Mouse (Mus musculus) thymus, adult 2 months (tissue): ENCODE results near the gene Csnk1e. TPM values are rescaled to one million over a fixed set of nuclear protein-coding genes. Genes with fewer than 3 reads are reported as not detected.

ENCODE experiments used
- DNase-seq: peaks from one replicate; pipeline ENCODE4 v3.0.0; 2021
- H3K27ac ChIP-seq: fragments of 200-500 bp; 2 replicates; pipeline ENCODE4 v1.5.1; 2012; ENCODE audit warnings: low read length, control low read depth; ENCODE audit not compliant: control insufficient read depth, insufficient read depth
- H3K27me3 ChIP-seq: fragments of 200-500 bp; 2 replicates; pipeline ENCODE4 v1.6.1; 2012; ENCODE audit warnings: mild to moderate bottlenecking, low read length, moderate library complexity, mixed read lengths; ENCODE audit not compliant: control insufficient read depth, insufficient read depth
- H3K36me3 ChIP-seq: fragments of 200-500 bp; 2 replicates; pipeline ENCODE4 v1.6.1; 2012; ENCODE audit warnings: mild to moderate bottlenecking, low read length, moderate library complexity; ENCODE audit not compliant: control insufficient read depth, insufficient read depth
- H3K4me1 ChIP-seq: fragments of 200-500 bp; replicated peaks from 2 replicates; pipeline ENCODE4 v1.6.1; 2012; ENCODE audit warnings: low read length; ENCODE audit not compliant: control insufficient read depth, insufficient read depth
- H3K4me3 ChIP-seq: fragments of 200-500 bp; 2 replicates; pipeline ENCODE4 v1.5.1; 2012; ENCODE audit warnings: mild to moderate bottlenecking, low read length, control low read depth, moderate library complexity; ENCODE audit not compliant: control insufficient read depth, insufficient read depth
- CTCF ChIP-seq: fragments of 200-500 bp; IDR thresholded peaks from 2 replicates; pipeline ENCODE4 v1.5.1; 2012; ENCODE audit warnings: mild to moderate bottlenecking, control low read depth, low read length, moderate library complexity, borderline replicate concordance; ENCODE audit not compliant: control insufficient read depth, poor library complexity, insufficient read depth; ENCODE audit errors: extremely low read depth
- POLR2A ChIP-seq: fragments of 200-500 bp; IDR thresholded peaks from 2 replicates; pipeline ENCODE4 v1.6.1; 2012; ENCODE audit warnings: mild to moderate bottlenecking, low read length, control low read depth, moderate library complexity; ENCODE audit not compliant: control insufficient read depth, poor library complexity, insufficient read depth; ENCODE audit errors: extremely low read depth
- WGBS: fragments of 180-500 bp; shearing (Covaris S2); methylation state at CpG from one replicate; pipeline ENCODE4 v1.1.7; 2018; 5-methylcytosine and 5-hydroxymethylcytosine counted together
- polyA plus RNA-seq: library from polyadenylated mRNA; depleted of rRNA; stranded (reverse); fragments of >200 nt; gene quantifications from 2 replicates; pipeline ENCODE4 v1.2.3, GENCODE M21; 2012

Csnk1e gene
- polyA plus RNA-seq, 1 experiment: 155 TPM

GRCm38 (mm10) chr15:79489463-79489862, 34.1 kb upstream of the Csnk1e start:
- no peaks in the 10 kb centered on the region for H3K36me3 ChIP-seq
- DNase-seq: no peak
- no peak overlapping the region for H3K27ac ChIP-seq
- no peaks in the 10 kb centered on the region for H3K4me1 ChIP-seq
- H3K4me3 ChIP-seq: no peak overlapping the region
- 79% methylated on average over 11 of the region's 11 CpGs for WGBS
- TF ChIP-seq CTCF (no peak), POLR2A (no peak)
- no peaks in the 10 kb centered on the region for H3K27me3 ChIP-seq

GRCm38 (mm10) chr15:79481181-79481688, 25.9 kb upstream of the Csnk1e start:
- Histone ChIP-seq H3K27ac (no peak overlapping the region), H3K36me3 (no peaks in the 10 kb centered on the region), H3K27me3 (no peaks in the 10 kb centered on the region; the same call in 1 of the 2 replicates), H3K4me1 (no peaks in the 10 kb centered on the region), H3K4me3 (no peak overlapping the region)
- 30% methylated on average over 15 of the region's 15 CpGs for WGBS
- no peak for DNase-seq
- no peak for TF ChIP-seq POLR2A
- TF ChIP-seq CTCF: no peak

GRCm38 (mm10) chr15:79477227-79477626, 21.9 kb upstream of the Csnk1e start:
- no peaks in the 10 kb centered on the region for H3K36me3 ChIP-seq
- DNase-seq: no peak
- no peak overlapping the region for H3K4me3 ChIP-seq
- H3K4me1 ChIP-seq: no peaks in the 10 kb centered on the region
- no peak overlapping the region for H3K27ac ChIP-seq
- H3K27me3 ChIP-seq: no peaks in the 10 kb centered on the region; the same call in 1 of the 2 replicates
- WGBS: 73% methylated on average over 6 of the region's 6 CpGs
- TF ChIP-seq CTCF (no peak), POLR2A (no peak)

GRCm38 (mm10) chr15:79473638-79474355, 18.4 kb upstream of the Csnk1e start:
- TF ChIP-seq CTCF (no peak), POLR2A (no peak)
- WGBS: 65% methylated on average over 12 of the region's 12 CpGs

GRCm38 (mm10) chr15:79473042-79473441, 17.7 kb upstream of the Csnk1e start:
- Histone ChIP-seq H3K27ac (no peak overlapping the region), H3K4me1 (no peaks in the 10 kb centered on the region), H3K27me3 (no peaks in the 10 kb centered on the region; the same call in 1 of the 2 replicates), H3K36me3 (no peaks in the 10 kb centered on the region), H3K4me3 (no peak overlapping the region)
- DNase-seq: peak; percentile 11
- 85% methylated on average over 5 of the region's 5 CpGs for WGBS
- TF ChIP-seq CTCF (no peak), POLR2A (no peak)

More at GRCm38 (mm10) chr15:79473638-79474355, 18.4 kb upstream of the Csnk1e start:
- H3K36me3 ChIP-seq: no peaks in the 10 kb centered on the region
- no peak overlapping the region for H3K4me3 ChIP-seq
- no peaks in the 10 kb centered on the region for H3K4me1 ChIP-seq
- H3K27ac ChIP-seq: no peak overlapping the region
- no peaks in the 10 kb centered on the region; the same call in 1 of the 2 replicates for H3K27me3 ChIP-seq
- no peak for DNase-seq

GRCm38 (mm10) chr15:79471095-79471494, 15.7 kb upstream of the Csnk1e start:
- no peaks in the 10 kb centered on the region for H3K4me1 ChIP-seq
- H3K27me3 ChIP-seq: no peaks in the 10 kb centered on the region; the same call in 1 of the 2 replicates
- H3K27ac ChIP-seq: no peak overlapping the region
- WGBS: 80% methylated on average over 10 of the region's 10 CpGs
- no peaks in the 10 kb centered on the region for H3K36me3 ChIP-seq
- no peak for DNase-seq
- TF ChIP-seq POLR2A: no peak
- no peak for TF ChIP-seq CTCF
- H3K4me3 ChIP-seq: no peak overlapping the region
